17 mouse cellular contexts compared by ENCODE assay signal in genomic region chr5:72763025-72763424, GRCm38 (mm10). TPM values are rescaled to one million over a fixed set of nuclear protein-coding genes. Genes with fewer than 3 reads are reported as not detected.
DNase-seq lines count a peak whose midpoint lies in the region; ATAC-seq and TF ChIP-seq lines count a peak whose summit lies in the region.
"Had no signal": no experiment of that assay in that cellular context is flagged by ENCODE, and none has a peak within 500 bp of the region (broad histone marks: within the 10 kb centered on the region; RNA-seq: fewer than 3 reads in every experiment).

No protein-coding gene starts in this region.

- TF ChIP-seq EP300 in CH12.LX (IDR thresholded peaks at IDR 0.05; ENCODE audit: low read length): peak; percentile 69

- WGBS in kidney, embryonic 15.5 days: 60% methylated on average over 3 of the region's 3 CpGs

- H3K27me3 ChIP-seq in kidney, embryonic 15.5 days: no peaks in the 10 kb centered on the region
- no peaks in the 10 kb centered on the region for H3K27me3 ChIP-seq in CH12.LX (replicated peaks)
- H3K27me3 ChIP-seq: forebrain, embryonic 13.5 days; Patski had no signal

- no peak overlapping the region for H3K9ac ChIP-seq in kidney, embryonic 15.5 days
- no peak overlapping the region for H3K9ac ChIP-seq in CH12.LX (ENCODE audit: insufficient read depth, low read depth)
- H3K9ac ChIP-seq: forebrain, embryonic 13.5 days; lung, embryonic 14.5 days had no signal

- ATAC-seq in kidney, embryonic 15.5 days (replicated peaks; ENCODE audit: low FRiP score): no peak
- ATAC-seq in neutrophil, adult 5-6 weeks (ENCODE audit: extremely low read depth, insufficient number of reproducible peaks, low FRiP score, poor library complexity, severe bottlenecking): peak; percentile 49; the same call in 1 of the 2 replicates
- no peak for ATAC-seq in cerebellum, adult (ENCODE audit: insufficient number of reproducible peaks, low FRiP score, low TSS enrichment)
- ATAC-seq: forebrain, embryonic 13.5 days; hindbrain, postnatal 0 days; Patski had no signal

- H3K4me3 ChIP-seq in kidney, embryonic 15.5 days (replicated peaks): no peak overlapping the region
- no peak overlapping the region for H3K4me3 ChIP-seq in CH12.LX (replicated peaks in 1 of 3; ENCODE audit: low read depth in 2 of 3, low read length in 2 of 3, poor library complexity in 1 of 3)
- H3K4me3 ChIP-seq: forebrain, embryonic 13.5 days had no signal

- no peak for TF ChIP-seq CTCF in CH12.LX (conservative IDR thresholded peaks at IDR 0.05 in 1 of 2, IDR thresholded peaks at IDR 0.05 in 1 of 2; ENCODE audit: low read depth in 2 of 2, low read length in 2 of 2)

- peaks cover 9% of the 10 kb centered on the region; the same call in 1 of the 2 replicates for H3K36me3 ChIP-seq in kidney, embryonic 15.5 days
- H3K36me3 ChIP-seq in CH12.LX (replicated peaks in 1 of 2; ENCODE audit: control insufficient read depth in 1 of 2, insufficient read depth in 1 of 2, low read length in 1 of 2): peaks cover 12 to 79% of the 10 kb centered on the region in 2 experiments

- no peaks in the 10 kb centered on the region for H3K4me1 ChIP-seq in kidney, embryonic 15.5 days
- H3K4me1 ChIP-seq in CH12.LX (ENCODE audit: control insufficient read depth in 1 of 2, insufficient read depth in 2 of 2): peaks cover 10 to 47% of the 10 kb centered on the region in 2 experiments

- DNase-seq in kidney, adult 18-20 months: no peak
- peak; percentile 52 for DNase-seq in CH12.LX (ENCODE audit: extremely low read depth)
- peak; percentile 28 for DNase-seq in c-Kit-positive CD71-negative TER-119-negative erythroid progenitor cells, embryonic 14.5 days (ENCODE audit: low read depth)
- DNase-seq in embryo, embryonic 9.5 days (ENCODE audit: extremely low spot score): no peak
- DNase-seq: cerebellum, adult 2 months; heart, postnatal 14 days; kidney, postnatal 10 days; layer of hippocampus, adult 9-11 months; liver; lung, embryonic 14.5 days; retina, postnatal 1 day had no signal

- no peak overlapping the region for H3K4me2 ChIP-seq in kidney, embryonic 15.5 days
- no peak overlapping the region for H3K4me2 ChIP-seq in CH12.LX (ENCODE audit: insufficient read depth, low read depth, poor library complexity, severe bottlenecking)
- H3K4me2 ChIP-seq: forebrain, embryonic 13.5 days; lung, embryonic 14.5 days had no signal

- dilution Hi-C loops in CH12.LX (cut with MboI; ENCODE audit: extremely low pct_ligation_motif_present, extremely low pct_unique_long_range_greater_than_20kb, low sequenced_read_pairs): no loop called here

- H3K27ac ChIP-seq in kidney, embryonic 15.5 days: 0 out of 2 replicates have a peak overlapping the region, but pooled peaks have one; percentile 18
- H3K27ac ChIP-seq in CH12.LX (ENCODE audit: insufficient read depth, low read depth): no peak overlapping the region
- H3K27ac ChIP-seq: forebrain, embryonic 13.5 days; hindbrain, postnatal 0 days had no signal

- in situ Hi-C loops in CH12.LX (cut with MboI; ENCODE audit: low pct_ligation_motif_present, low pct_unique_long_range_greater_than_20kb, low sequenced_read_pairs): no loop called here

- no peak for TF ChIP-seq POLR2A in CH12.LX (IDR thresholded peaks at IDR 0.05; ENCODE audit: low read depth, low read length)

- TF ChIP-seq RAD21 in CH12.LX (IDR thresholded peaks at IDR 0.05; ENCODE audit: low read depth, low read length): no peak

- H3K9me3 ChIP-seq in kidney, embryonic 15.5 days (replicated peaks): no peaks in the 10 kb centered on the region
- H3K9me3 ChIP-seq in CH12.LX (replicated peaks; ENCODE audit: low read length): no peaks in the 10 kb centered on the region
- H3K9me3 ChIP-seq: forebrain, embryonic 13.5 days had no signal

- H3K79me2 ChIP-seq in CH12.LX (replicated peaks; ENCODE audit: control insufficient read depth, extremely low read depth, insufficient read depth, poor library complexity, severe bottlenecking): no peaks in the 10 kb centered on the region

TF ChIP-seq in CH12.LX, 34 proteins besides CTCF, POLR2A, EP300 and RAD21:
- TF ChIP-seq MEF2A (IDR thresholded peaks at IDR 0.05; ENCODE audit: borderline replicate concordance, low read depth, low read length): 0 out of 2 replicates have a peak, but pooled peaks have one; percentile 22
- no peak for TF ChIP-seq USF1 (IDR thresholded peaks at IDR 0.05; ENCODE audit: low read depth, low read length)
- peak; percentile 63 for TF ChIP-seq IRF4 (IDR thresholded peaks at IDR 0.05; ENCODE audit: low read depth, low read length)

RNA-seq across cellular contexts. Expression of gene Txk, which starts 10.4 kb away (rescaled TPM):
- 0.10 TPM in 1 of 2 replicates, not detected in the other for polyA plus RNA-seq in kidney, embryonic 15.5 days (2015; fragmentation: Nextera tagmentation; extraction: Ambion mirVana)
- total RNA-seq in CH12.LX (2012; rRNA removed): not detected in 2 replicates
- 0.08 TPM in 1 of 2 replicates, not detected in the other for total RNA-seq in CH12.LX (2014; rRNA removed)
- 0.11 TPM in 2 replicates for polyA plus RNA-seq in CH12.LX (2012; ENCODE audit: insufficient read length, low read depth)
- total RNA-seq in neutrophil, adult 5-6 weeks (2017): 20.1 and 22.3 TPM in 2 replicates
- polyA plus RNA-seq: lung, embryonic 14.5 days had no signal

Comparison
In these comparisons a context has a peak if more than half of its experiments do, and no peak if none do; other contexts are left out.
1. DNase-seq: peak in CH12.LX (single experiment) and c-Kit-positive CD71-negative TER-119-negative erythroid progenitor cells, embryonic 14.5 days (single experiment); none in kidney, adult 18-20 months (single experiment) and embryo, embryonic 9.5 days (single experiment).
2. RNA of gene Txk, which starts 10.4 kb away (total RNA-seq): 20.1 to 22.3 TPM in neutrophil, adult 5-6 weeks; 0.08 TPM in CH12.LX; every median in the first group is over 10 times any median in the second.